Mouse (Mus musculus) hindbrain, embryonic 16.5 days (tissue): ENCODE results near the gene Ctr9. TPM values are rescaled to one million over a fixed set of nuclear protein-coding genes. Genes with fewer than 3 reads are reported as not detected.

Experiments
- ATAC-seq: fragments of 200-750 bp; cut with Nextera tagmentation; 2 replicates; pipeline ENCODE4 v1.8.0; 2017; ENCODE audit warnings: moderate TSS enrichment, moderate library complexity
- H3K27ac ChIP-seq: fragments of 300-500 bp; sonication (generic); 2 replicates; pipeline ENCODE4 v1.5.1; 2014; ENCODE audit warnings: low read depth, mild to moderate bottlenecking, control low read depth, low read length, moderate library complexity
- H3K27me3 ChIP-seq: fragments of 300-500 bp; sonication (generic); replicated peaks from 2 replicates; pipeline ENCODE4 v1.6.1; 2014; ENCODE audit warnings: low read length; ENCODE audit not compliant: control insufficient read depth, insufficient read depth
- H3K36me3 ChIP-seq: fragments of 300-500 bp; sonication (generic); 2 replicates; pipeline ENCODE4 v1.6.1; 2014; ENCODE audit warnings: mild to moderate bottlenecking, low read length, moderate library complexity, mixed read lengths; ENCODE audit not compliant: control insufficient read depth, insufficient read depth
- H3K4me1 ChIP-seq: fragments of 300-500 bp; sonication (generic); 2 replicates; pipeline ENCODE4 v1.6.1; 2014; ENCODE audit warnings: low read depth, low read length; ENCODE audit not compliant: control insufficient read depth, insufficient read depth
- H3K4me2 ChIP-seq: fragments of 300-500 bp; sonication (generic); 2 replicates; pipeline ENCODE4 v1.6.1; 2014; ENCODE audit warnings: mild to moderate bottlenecking, low read length, control low read depth, moderate library complexity
- H3K4me3 ChIP-seq: fragments of 300-500 bp; sonication (generic); 2 replicates; pipeline ENCODE4 v1.5.1; 2014; ENCODE audit warnings: mild to moderate bottlenecking, low read length, control low read depth, moderate library complexity
- H3K9ac ChIP-seq: fragments of 300-500 bp; sonication (generic); 2 replicates; pipeline ENCODE4 v1.6.1; 2014; ENCODE audit warnings: low read depth, mild to moderate bottlenecking, control low read depth, low read length, moderate library complexity
- H3K9me3 ChIP-seq: fragments of 300-500 bp; sonication (generic); 2 replicates; pipeline ENCODE4 v1.6.1; 2014; ENCODE audit warnings: mild to moderate bottlenecking, low read length, moderate library complexity; ENCODE audit not compliant: control insufficient read depth
- WGBS: fragments of 180-500 bp; shearing (Covaris S2); extraction: QIAGEN DNeasy Blood & Tissue Kit; methylation state at CpG from one replicate; pipeline ENCODE4 v1.1.7; 2014; 5-methylcytosine and 5-hydroxymethylcytosine counted together
- polyA plus RNA-seq: library from polyadenylated mRNA; unstranded; fragments of >200 nt; fragmentation: Nextera tagmentation; extraction: Ambion mirVana; gene quantifications from 2 replicates; pipeline ENCODE4 v1.2.1, GENCODE M21; 2015

Ctr9 gene
- polyA plus RNA-seq, 1 experiment from 2014 or later = 63.7 TPM

DNA sequence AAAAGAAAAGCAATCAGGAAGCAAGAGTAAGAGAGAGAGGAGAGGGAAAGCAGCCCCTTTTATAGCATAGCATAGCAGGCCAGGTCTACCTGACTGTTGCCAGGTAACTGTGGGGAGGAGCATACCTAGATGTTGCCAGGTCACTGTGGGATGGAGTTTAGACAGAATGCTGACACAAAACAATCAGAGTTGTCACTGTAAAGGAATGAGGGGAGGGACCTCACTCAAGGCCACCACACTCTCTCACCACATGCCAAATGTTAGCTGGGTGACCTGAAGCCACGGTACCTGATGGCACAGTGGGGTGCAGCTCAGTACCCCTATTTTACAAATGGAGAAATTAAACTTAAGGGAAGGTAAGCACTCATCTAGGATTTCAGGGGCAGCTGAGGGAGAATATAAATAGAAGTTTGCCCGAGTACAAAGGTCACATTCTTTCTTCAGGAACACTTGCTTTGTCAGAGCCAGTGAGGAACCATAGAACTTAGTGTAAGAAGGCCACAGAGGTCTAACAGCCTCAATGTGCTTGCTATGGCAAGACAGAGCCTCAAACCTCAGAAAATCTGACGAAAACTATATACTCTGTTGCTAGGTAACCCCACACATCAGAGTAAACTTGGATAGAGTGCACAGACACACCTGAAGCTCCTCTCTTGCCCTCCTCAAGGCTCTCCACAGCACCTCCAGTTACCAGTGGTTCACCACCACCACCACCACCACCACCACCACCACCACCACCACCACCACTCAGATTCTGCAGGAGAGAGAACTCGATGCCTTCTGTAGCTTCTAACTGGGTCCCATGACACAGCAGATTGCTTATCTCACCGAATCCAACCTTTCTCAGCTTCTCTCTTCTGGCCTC is 38.2 kb upstream of the Ctr9 start:
- H3K4me1 ChIP-seq = no peaks in the 10 kb centered on the region
- no peaks in the 10 kb centered on the region for H3K36me3 ChIP-seq
- ATAC-seq = no peak
- no peak overlapping the region for H3K4me3 ChIP-seq
- H3K4me2 ChIP-seq = no peak overlapping the region
- no peak overlapping the region for H3K27ac ChIP-seq
- H3K27me3 ChIP-seq = no peaks in the 10 kb centered on the region
- H3K9ac ChIP-seq = no peak overlapping the region
- no peaks in the 10 kb centered on the region for H3K9me3 ChIP-seq
- WGBS = 67% methylated on average over 5 of the region's 5 CpGs

- H3K4me1 ChIP-seq = no peaks in the 10 kb centered on the region
- WGBS = 58% methylated on average over 4 of the region's 4 CpGs
- H3K36me3 ChIP-seq = no peaks in the 10 kb centered on the region
- ATAC-seq = no peak
- no peak overlapping the region for H3K27ac ChIP-seq
- H3K9ac ChIP-seq = no peak overlapping the region
- no peaks in the 10 kb centered on the region for H3K27me3 ChIP-seq
- H3K9me3 ChIP-seq = no peaks in the 10 kb centered on the region
- H3K4me2 ChIP-seq = no peak overlapping the region
- H3K4me3 ChIP-seq = no peak overlapping the region
Measured at GRCm38 (mm10) chr7:110991221-110991494, 37.6 kb upstream of the Ctr9 start.

DNA sequence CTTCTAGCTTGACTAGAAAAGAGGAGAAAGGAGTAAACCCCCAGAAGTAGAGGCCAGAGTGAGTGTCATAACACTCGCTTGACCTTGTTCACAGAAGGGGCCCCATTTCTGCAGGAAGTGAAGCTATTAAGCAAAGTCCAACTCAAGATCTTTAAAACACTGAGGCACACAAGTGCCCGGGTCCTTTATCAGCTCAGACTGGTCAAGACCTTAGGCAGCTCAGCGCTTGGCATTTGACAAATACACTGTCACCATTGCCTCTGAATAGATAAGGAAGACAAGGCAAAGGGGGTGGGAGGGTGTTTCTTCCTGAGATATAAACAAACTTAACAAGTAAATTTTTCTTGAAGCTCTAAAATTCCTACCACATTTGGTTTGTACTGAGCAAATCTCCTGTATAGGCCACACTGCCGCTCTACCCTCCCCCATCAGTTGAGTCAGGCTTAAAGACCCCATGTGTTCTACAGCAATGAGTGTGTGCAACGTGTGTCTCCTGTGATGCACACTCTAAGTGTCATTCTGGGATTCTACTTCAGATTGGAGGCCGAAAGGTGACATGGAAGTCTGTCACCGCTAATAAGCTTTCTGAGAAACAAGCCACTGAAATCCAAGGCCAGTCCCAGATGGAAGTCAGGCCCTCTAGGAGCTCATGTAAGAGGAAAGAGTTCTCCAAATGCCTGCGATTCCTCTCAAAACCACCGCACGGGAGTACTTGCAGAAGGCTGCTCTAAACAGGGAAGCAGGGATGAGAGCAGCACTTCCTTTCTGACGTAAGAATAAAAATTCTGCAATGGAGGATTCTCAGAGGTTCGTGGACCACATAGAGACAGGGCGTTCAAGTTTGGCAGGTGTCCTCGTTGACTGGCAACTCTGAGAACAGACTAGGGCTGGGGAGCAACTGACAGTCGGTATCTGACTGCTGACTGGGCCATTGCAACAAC is 29.6 kb upstream of the Ctr9 start:
- no peaks in the 10 kb centered on the region for H3K4me1 ChIP-seq
- no peaks in the 10 kb centered on the region for H3K27me3 ChIP-seq
- 87% methylated on average over 15 of the region's 15 CpGs for WGBS
- no peaks in the 10 kb centered on the region for H3K9me3 ChIP-seq
- H3K9ac ChIP-seq = no peak overlapping the region
- no peaks in the 10 kb centered on the region for H3K36me3 ChIP-seq
- no peak overlapping the region for H3K4me2 ChIP-seq
- H3K4me3 ChIP-seq = no peak overlapping the region
- ATAC-seq = no peak
- H3K27ac ChIP-seq = no peak overlapping the region

- Histone ChIP-seq H3K4me1 (no peaks in the 10 kb centered on the region), H3K4me3 (no peak overlapping the region), H3K36me3 (no peaks in the 10 kb centered on the region), H3K9me3 (no peaks in the 10 kb centered on the region), H3K27ac (no peak overlapping the region), H3K4me2 (no peak overlapping the region), H3K9ac (no peak overlapping the region), H3K27me3 (no peaks in the 10 kb centered on the region)
- ATAC-seq = no peak
- WGBS = 93% methylated on average over 3 of the region's 3 CpGs
Measured at GRCm38 (mm10) chr7:111004136-111004840, 24.5 kb upstream of the Ctr9 start.

DNA sequence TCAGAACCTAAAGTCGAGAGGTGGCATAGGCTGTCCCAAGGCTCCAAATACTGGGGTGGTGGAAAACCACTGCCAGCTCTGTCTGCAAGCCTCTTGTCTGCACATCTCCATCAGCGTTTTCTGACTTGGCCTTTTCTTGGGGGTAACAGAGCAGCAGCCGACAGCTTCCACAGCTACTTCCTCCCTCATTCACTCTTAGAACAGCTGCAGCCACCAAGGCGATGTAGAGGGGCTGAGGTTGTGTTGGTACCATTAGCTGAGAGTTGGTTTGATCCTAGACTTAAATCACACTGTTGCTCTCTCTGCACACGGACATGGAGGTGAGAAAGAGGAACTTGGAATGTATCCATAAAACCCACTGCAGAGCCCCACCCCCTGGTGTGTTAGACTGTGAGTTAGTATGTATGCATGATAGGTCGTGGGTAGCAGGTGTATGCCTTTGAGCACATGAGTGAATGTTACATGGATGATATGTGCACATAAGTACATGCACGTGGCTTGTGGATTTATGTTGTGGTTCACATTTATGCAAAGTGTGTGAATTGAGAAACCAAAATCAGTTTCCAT is 14.6 kb upstream of the Ctr9 start:
- no peaks in the 10 kb centered on the region for H3K9me3 ChIP-seq
- no peak overlapping the region for H3K27ac ChIP-seq
- WGBS = 81% methylated on average over 7 of the region's 7 CpGs
- no peaks in the 10 kb centered on the region for H3K27me3 ChIP-seq
- no peaks in the 10 kb centered on the region for H3K4me1 ChIP-seq
- no peak overlapping the region for H3K4me2 ChIP-seq
- H3K9ac ChIP-seq = no peak overlapping the region
- no peaks in the 10 kb centered on the region for H3K36me3 ChIP-seq
- ATAC-seq = no peak
- no peak overlapping the region for H3K4me3 ChIP-seq

GRCm38 (mm10) chr7:111014893-111015292 is 13.9 kb upstream of the Ctr9 start:
- Histone ChIP-seq H3K27ac (no peak overlapping the region), H3K4me2 (no peak overlapping the region), H3K9me3 (no peaks in the 10 kb centered on the region), H3K4me1 (no peaks in the 10 kb centered on the region), H3K4me3 (no peak overlapping the region), H3K27me3 (no peaks in the 10 kb centered on the region), H3K36me3 (no peaks in the 10 kb centered on the region), H3K9ac (no peak overlapping the region)
- 29% methylated on average over 5 of the region's 5 CpGs for WGBS
- peak; percentile 91 for ATAC-seq

GRCm38 (mm10) chr7:111015731-111016130 is 13.0 kb upstream of the Ctr9 start:
- H3K4me1 ChIP-seq = no peaks in the 10 kb centered on the region
- 72% methylated on average over 5 of the region's 5 CpGs for WGBS
- ATAC-seq = no peak

DNA sequence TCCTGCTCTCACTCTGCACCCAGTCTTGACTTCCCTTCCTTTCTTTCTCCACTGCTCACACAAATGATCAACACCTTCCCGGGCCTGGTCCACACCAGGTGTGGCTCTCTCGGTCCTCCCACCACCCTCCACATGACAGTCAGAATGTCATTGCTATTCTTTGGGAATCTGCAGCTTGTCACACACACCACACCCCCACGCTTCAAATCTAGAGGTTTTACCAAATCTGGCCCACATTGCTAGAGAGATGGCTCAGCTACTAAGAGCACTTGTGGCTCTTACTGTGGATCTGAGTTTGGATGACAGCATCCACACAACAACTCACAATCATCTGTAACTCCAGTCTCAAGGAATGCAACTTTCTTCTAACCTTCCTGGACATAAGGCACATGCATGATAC is 11.8 kb upstream of the Ctr9 start:
- H3K36me3 ChIP-seq = no peaks in the 10 kb centered on the region
- H3K27me3 ChIP-seq = no peaks in the 10 kb centered on the region
- H3K9me3 ChIP-seq = no peaks in the 10 kb centered on the region
- no peak overlapping the region for H3K27ac ChIP-seq
- ATAC-seq = no peak
- no peak overlapping the region for H3K4me2 ChIP-seq
- H3K9ac ChIP-seq = no peak overlapping the region
- H3K4me3 ChIP-seq = no peak overlapping the region
- WGBS = 77% methylated on average over 3 of the region's 3 CpGs
- H3K4me1 ChIP-seq = no peaks in the 10 kb centered on the region

More at GRCm38 (mm10) chr7:111015731-111016130, 13.0 kb upstream of the Ctr9 start:
- Histone ChIP-seq H3K27ac (no peak overlapping the region), H3K36me3 (no peaks in the 10 kb centered on the region), H3K27me3 (no peaks in the 10 kb centered on the region), H3K9me3 (no peaks in the 10 kb centered on the region), H3K4me2 (no peak overlapping the region), H3K4me3 (no peak overlapping the region), H3K9ac (no peak overlapping the region)
